Mouse (Mus musculus): ENCODE results near the gene Myh9.
"Not testable (repeated sequence)": the region's sequence is repeated elsewhere in the genome, so short reads cannot be mapped to it uniquely, and the experiment has no call there.

Myh9 gene

DNA sequence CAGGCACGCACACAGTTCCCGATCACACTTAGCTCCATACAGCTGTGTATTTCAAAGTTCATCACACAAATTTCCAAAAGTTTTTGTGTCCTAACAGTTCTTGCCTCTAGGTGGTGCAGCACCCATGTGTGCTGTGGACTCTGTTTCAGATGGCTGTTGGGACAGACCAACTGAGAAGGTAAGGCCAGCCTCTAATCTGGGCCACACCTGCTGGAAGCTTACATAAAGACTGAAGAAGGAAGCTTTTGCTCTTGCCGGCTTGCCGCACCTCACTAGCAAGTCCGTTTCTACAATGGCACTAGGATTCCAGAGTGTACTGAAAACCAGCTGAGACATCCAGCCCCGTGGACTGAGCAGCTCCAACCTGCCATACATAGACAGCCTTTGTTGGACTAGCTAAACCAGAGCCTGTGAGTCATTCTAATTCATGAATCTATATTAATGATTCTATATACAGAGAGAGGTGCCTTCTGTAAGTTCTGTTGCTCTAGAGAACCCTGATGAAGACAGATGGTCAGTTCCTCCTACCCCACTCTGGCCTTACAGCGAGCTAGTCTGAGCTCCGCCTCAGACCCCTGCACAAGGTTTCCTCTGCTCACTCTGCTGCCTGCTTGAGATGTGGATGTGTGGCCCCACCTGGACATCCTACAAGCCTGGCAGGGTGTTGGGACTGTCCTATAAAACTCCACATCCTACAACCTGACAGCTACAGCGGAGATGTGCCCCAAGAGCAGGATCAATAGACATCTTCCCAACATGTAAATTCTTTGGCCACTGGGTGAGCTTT is 101.3 kb downstream of the Myh9 start:
- in situ Hi-C loops (cut with MboI, MseI), result no loop called here

GRCm38 (mm10) chr15:77733903-77734302 is 108.1 kb downstream of the Myh9 start:
- in situ Hi-C loops (cut with MboI, MseI), result loop anchor here in 1 of 2 experiments (5.0 kb wide), 1 partner anchor 327 kb away; no protein-coding TSS in a partner anchor

DNA sequence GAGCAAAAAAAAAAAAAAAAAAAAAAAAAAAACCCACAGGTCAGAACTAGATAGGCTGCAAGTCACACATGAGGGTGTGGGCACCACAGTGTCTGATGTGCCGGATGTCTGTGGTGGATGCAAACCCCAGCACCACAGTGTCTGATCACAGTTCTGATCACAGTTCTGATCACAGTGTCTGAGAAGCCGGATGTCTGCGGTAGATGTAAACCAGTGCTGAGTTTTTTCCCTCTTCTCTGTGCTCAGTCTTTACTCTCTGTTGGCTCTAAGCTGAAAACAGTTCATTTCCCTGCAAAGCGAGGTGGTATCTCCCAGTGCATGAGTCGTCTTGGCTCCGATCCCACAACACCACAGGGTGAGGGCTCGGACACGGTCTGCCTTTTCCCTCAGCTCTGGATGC is 108.6 kb downstream of the Myh9 start:
- in situ Hi-C loops (cut with MboI, MseI), result loop anchor here in 1 of 2 experiments (5.0 kb wide), 1 partner anchor 326 kb away; no protein-coding TSS in a partner anchor

GRCm38 (mm10) chr15:77732851-77733250 is 109.1 kb downstream of the Myh9 start:
- in situ Hi-C loops (cut with MboI, MseI), result loop anchor here in 1 of 2 experiments (5.0 kb wide), 1 partner anchor 326 kb away; no protein-coding TSS in a partner anchor

DNA sequence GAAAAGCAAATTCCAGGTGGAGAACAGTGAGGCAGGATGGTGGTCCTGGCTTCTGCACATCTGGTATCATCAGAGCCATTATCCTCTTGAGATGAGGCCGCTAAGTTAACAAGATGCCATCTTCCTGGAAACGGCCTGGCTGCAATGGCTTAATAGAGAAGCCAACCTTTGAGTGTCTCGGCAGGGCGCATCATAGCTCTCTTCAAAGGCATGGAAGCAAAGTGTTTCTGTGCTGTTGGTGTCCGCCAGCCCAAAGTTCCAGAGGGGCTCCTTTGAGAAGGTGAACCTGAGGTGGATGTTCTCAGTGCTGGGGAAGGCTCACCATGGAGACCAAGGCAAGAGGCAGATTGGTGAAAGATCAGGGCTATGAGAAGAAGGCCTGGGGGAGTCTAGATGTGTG is 110.4 kb downstream of the Myh9 start:
- in situ Hi-C loops (cut with MboI, MseI), result loop anchor here in 1 of 2 experiments (5.0 kb wide), 1 partner anchor 324 kb away; no protein-coding TSS in a partner anchor

DNA sequence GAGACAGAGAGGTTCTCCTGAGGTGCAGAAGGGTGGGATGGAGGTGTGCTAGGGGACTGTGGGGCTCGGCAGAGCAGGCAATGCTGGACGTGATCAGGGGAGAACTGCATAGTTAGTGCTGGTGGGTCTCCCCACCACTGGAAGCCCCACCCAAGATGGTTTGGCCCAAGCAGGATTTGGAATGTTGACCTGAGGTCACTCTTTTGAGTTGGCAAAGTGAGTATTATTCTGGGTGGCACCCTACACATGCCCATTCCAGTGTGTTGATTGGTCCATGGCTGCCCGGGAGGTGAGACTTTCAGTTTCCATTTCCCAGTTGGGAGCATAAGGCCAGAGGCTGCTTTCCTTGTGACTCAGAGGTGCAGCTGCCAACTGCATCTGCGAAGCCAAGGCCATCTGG is 113.2 kb downstream of the Myh9 start, which contains the start of gene Apol9b:
TSS of gene Apol9b (plus strand) at position 301 of the 400 bp plus-strand sequence.
- in situ Hi-C loops (cut with MboI, MseI), result not testable (repeated sequence)

- in situ Hi-C loops (cut with MboI, MseI), result not testable (repeated sequence)
These were observed 114.2 kb downstream of the Myh9 start for GRCm38 (mm10) chr15:77727745-77728144.

DNA sequence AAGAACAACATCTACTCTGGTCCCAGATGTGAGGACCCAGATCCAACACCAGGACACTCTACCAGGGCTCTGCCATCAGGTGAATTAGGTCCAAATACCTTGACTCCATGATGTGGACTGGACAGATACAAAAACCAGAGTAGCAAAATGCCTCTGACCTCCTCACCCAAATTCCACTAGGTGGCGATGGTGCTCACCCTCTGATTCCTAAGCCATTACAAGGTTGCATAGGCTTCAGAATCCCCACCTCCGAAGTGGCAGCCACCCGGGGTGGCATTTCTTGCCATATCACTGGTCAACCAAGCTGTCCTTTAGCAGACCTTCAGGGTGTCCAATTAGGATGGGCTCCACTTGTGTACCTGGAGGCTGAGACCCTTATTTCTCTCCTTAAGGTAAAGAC is 114.8 kb downstream of the Myh9 start:
- in situ Hi-C loops (cut with MboI, MseI), result not testable (repeated sequence)

GRCm38 (mm10) chr15:77725393-77726020 is 116.5 kb downstream of the Myh9 start:
- in situ Hi-C loops (cut with MboI, MseI), result not testable (repeated sequence)

GRCm38 (mm10) chr15:77724208-77724911 is 117.6 kb downstream of the Myh9 start:
- in situ Hi-C loops (cut with MboI, MseI), result not testable (repeated sequence)

DNA sequence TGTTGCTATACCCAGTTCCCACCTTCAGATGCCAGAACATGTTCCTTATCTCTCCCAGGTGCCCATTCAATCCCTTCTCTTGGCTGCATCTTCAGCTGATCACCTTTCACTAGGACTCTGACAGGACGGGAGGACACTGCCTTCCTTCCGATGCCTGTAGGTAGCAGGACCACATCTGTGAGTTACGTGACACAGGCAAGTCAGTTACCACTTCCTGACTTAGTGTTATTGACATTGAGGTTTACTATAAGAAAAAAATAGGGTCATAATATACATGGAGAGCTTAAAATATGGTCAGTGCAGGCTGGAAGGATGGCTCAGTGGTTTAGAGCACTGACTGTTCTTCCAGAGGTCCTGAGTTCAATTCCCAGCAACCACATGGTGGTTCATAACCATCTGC is 120.5 kb downstream of the Myh9 start:
- in situ Hi-C loops (cut with MboI, MseI), result not testable (repeated sequence)

DNA sequence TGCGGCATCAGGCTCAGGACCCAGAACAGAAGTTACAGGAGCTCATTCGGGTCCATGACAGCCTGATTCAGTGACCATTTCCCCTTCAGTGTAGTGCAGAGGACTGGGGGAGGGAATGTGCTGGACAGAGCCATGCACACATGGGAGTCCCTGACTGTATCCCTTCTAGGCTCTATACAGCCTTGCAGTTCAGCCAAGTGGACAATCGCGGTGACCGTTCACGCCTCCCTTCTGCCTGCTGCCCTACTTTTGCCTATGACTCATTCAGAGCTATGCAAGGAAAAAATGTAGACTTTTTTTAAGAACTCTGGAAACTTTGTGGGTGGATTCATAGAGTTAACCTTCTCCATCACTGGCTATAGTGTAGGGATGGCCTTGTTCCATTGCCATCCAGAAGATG is 123.7 kb downstream of the Myh9 start:
- in situ Hi-C loops (cut with MboI, MseI), result not testable (repeated sequence)

All from T-helper 17 cell (primary cell).